15 mouse cellular contexts compared by ENCODE assay signal in the genomic region with DNA sequence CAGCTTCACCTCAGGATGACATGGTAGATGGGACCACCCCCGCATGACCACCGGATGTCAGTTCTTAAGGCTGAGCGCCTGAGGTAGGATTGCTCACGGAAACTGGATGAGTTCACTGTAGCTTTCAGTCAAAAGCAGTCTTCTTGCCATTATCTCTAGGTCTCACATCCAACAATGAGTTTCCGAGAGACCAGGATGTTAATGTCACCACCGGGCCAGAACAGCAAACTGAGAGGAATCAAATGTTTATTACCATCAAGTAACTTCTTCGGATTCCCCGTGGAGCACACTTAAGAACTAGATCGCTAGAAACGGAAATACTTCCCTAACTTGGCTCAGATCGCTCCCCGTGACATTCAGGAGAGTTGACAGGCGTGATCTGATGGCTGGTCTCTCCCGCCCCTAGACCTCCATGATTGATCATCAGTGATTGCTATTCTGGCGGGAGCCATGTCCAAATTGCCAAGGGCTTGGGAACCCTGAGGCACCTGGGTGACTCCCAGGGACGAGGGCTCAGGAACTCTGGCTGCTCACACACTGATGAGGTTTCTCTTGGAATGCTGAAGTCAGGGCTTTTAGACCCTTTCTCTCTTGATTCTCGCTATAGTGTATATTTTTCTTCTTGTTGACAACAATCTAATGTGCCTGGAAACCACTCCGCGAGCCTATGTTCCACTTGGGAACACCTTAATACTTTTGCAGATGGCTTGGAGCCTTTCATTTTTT.
"Had no signal": no experiment of that assay in that cellular context is flagged by ENCODE, and none has a peak within 500 bp of the region (broad histone marks: within the 10 kb centered on the region; RNA-seq: fewer than 3 reads in every experiment).

No protein-coding gene starts in this region.

- H3K9me3 ChIP-seq: midbrain, embryonic 12.5 days; neural tube, embryonic 13.5 days had no signal

- H3K36me3 ChIP-seq: midbrain, embryonic 12.5 days; neural tube, embryonic 13.5 days had no signal

- H3K4me2 ChIP-seq: midbrain, embryonic 12.5 days; neural tube, embryonic 13.5 days had no signal

- DNase-seq: kidney, adult 9 months; kidney, postnatal 10 days; left cerebral cortex, postnatal 4 days; lung, adult 18-20 months; lung, postnatal 4 days; retina, postnatal 1 day; right cerebral cortex, postnatal 4 days; spleen, adult 18-20 months; thymus, adult 18-20 months; thymus, postnatal 14 days had no signal

- H3K27ac ChIP-seq: liver, embryonic 14.5 days; midbrain, embryonic 12.5 days; neural tube, embryonic 13.5 days had no signal

- ATAC-seq: lung, postnatal 0 days; midbrain, embryonic 16.5 days had no signal

- H3K27me3 ChIP-seq: midbrain, embryonic 12.5 days; neural tube, embryonic 13.5 days had no signal

- H3K4me3 ChIP-seq: midbrain, embryonic 12.5 days; neural tube, embryonic 13.5 days had no signal

- H3K9ac ChIP-seq: liver, embryonic 14.5 days; midbrain, embryonic 12.5 days; neural tube, embryonic 13.5 days had no signal

- H3K4me1 ChIP-seq: midbrain, embryonic 12.5 days had no signal
